Mouse (Mus musculus) common myeloid progenitor, adult 5-6 weeks (primary cell): ENCODE results near the gene Lrrc8d. TPM values are rescaled to one million over a fixed set of nuclear protein-coding genes. Genes with fewer than 3 reads are reported as not detected.
A peak's percentile ranks its signal among the peaks of the same experiment; 100 is the strongest.

Experiments
- ATAC-seq: replicated peaks from 2 replicates; pipeline ENCODE4 v1.8.0; 2016; ENCODE audit warnings: low read depth, mild to moderate bottlenecking, moderate TSS enrichment, inconsistent platforms; ENCODE audit not compliant: poor library complexity, severe bottlenecking
- total RNA-seq: library from RNA; stranded (forward); fragments of 200-1000, 187-1606 nt; gene quantifications from 2 replicates; pipeline ENCODE4 v1.2.3, GENCODE M21; 2017

Gene Lrrc8d
- 15.6 and 19.9 TPM in 2 replicates for total RNA-seq

- peak; percentile 39 for ATAC-seq
These were observed at the start of gene Lrrc8d for GRCm38 (mm10) chr5:105699141-105700069. Gene Lrrc8d (plus strand): TSS chr5:105699969.

- ATAC-seq = peak; percentile 53
These were observed 48.9 kb upstream of the Lrrc8d start for GRCm38 (mm10) chr5:105650728-105651479.

- no peak for ATAC-seq
These were observed 48.2 kb upstream of the Lrrc8d start for GRCm38 (mm10) chr5:105651561-105651991.

- peak; percentile 67 for ATAC-seq
These were observed 45.3 kb upstream of the Lrrc8d start for GRCm38 (mm10) chr5:105654237-105655063.

- ATAC-seq = no peak
These were observed 44.6 kb upstream of the Lrrc8d start for GRCm38 (mm10) chr5:105655100-105655734.

GRCm38 (mm10) chr5:105661894-105662293 lies 37.9 kb upstream of the Lrrc8d start:
- peak; percentile 95 for ATAC-seq

GRCm38 (mm10) chr5:105666930-105667329 lies 32.8 kb upstream of the Lrrc8d start:
- ATAC-seq = no peak

- ATAC-seq = no peak
These were observed 32.4 kb upstream of the Lrrc8d start for GRCm38 (mm10) chr5:105667411-105667810.

GRCm38 (mm10) chr5:105669086-105669485 lies 30.7 kb upstream of the Lrrc8d start:
- ATAC-seq = peak; percentile 53; the same call in 1 of the 2 replicates

- peak; percentile 84 for ATAC-seq
These were observed 30.0 kb upstream of the Lrrc8d start for GRCm38 (mm10) chr5:105669508-105670353.

- no peak for ATAC-seq
These were observed 27.4 kb upstream of the Lrrc8d start for GRCm38 (mm10) chr5:105672332-105672731.

- ATAC-seq = no peak
These were observed 24.3 kb upstream of the Lrrc8d start for GRCm38 (mm10) chr5:105675511-105675910.

- ATAC-seq = no peak
These were observed 22.7 kb upstream of the Lrrc8d start for GRCm38 (mm10) chr5:105677071-105677470.

- ATAC-seq = no peak
These were observed 21.5 kb upstream of the Lrrc8d start for GRCm38 (mm10) chr5:105678243-105678642.

- no peak for ATAC-seq
These were observed 20.5 kb upstream of the Lrrc8d start for GRCm38 (mm10) chr5:105679261-105679660.

GRCm38 (mm10) chr5:105679921-105680843 lies 19.6 kb upstream of the Lrrc8d start:
- ATAC-seq = no peak

GRCm38 (mm10) chr5:105682143-105682611 lies 17.6 kb upstream of the Lrrc8d start:
- ATAC-seq = no peak
